Mouse (Mus musculus): ENCODE data around the gene Tmem121.

GRCm38 (mm10) chr12:113222748-113223147 is 37.0 kb downstream of the Tmem121 start:
- TF ChIP-seq CTCF (IDR thresholded peaks at IDR 0.05; ENCODE audit: insufficient read depth, low read depth, low read length): no peak
- TF ChIP-seq POLR2A (IDR thresholded peaks at IDR 0.05; ENCODE audit: insufficient read depth, low read depth, low read length): no peak
